ENCODE assay signal across 17 mouse cellular contexts in the genomic region with DNA sequence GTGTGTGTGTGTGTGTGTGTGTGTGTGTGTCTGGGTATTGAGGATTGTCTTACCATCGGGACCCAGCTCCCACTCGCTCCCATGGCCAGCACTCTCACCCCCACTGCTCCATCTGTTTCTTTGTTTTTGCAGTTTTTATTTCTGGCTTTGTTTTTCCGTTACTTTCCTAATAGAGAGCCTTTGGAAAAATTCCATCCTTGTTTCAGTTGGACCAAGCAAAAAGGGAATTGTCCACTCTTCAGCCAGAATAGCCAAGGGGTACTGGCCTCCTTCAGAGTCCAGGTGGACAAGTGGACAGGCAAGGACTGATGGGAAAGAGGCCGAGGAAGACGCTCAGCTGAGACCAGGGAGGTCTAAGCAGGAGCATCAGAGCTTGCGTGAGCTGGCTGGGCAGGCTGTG. TPM values are rescaled to one million over a fixed set of nuclear protein-coding genes. Genes with fewer than 3 reads are reported as not detected.
DNase-seq lines count a peak whose midpoint lies in the region; ATAC-seq and TF ChIP-seq lines count a peak whose summit lies in the region.
"Had no signal": no experiment of that assay in that cellular context is flagged by ENCODE, and none has a peak within 500 bp of the region (broad histone marks: within the 10 kb centered on the region; RNA-seq: fewer than 3 reads in every experiment).

No protein-coding gene starts in this region.

- H3K27me3 ChIP-seq in forebrain, embryonic 14.5 days (replicated peaks; ENCODE audit: control insufficient read depth, insufficient read depth, low read length) = no peaks in the 10 kb centered on the region
- H3K27me3 ChIP-seq in forebrain, embryonic 13.5 days = no peaks in the 10 kb centered on the region
- no peaks in the 10 kb centered on the region for H3K27me3 ChIP-seq in lung, embryonic 16.5 days (ENCODE audit: control insufficient read depth, insufficient read depth, low read depth, low read length)
- no peaks in the 10 kb centered on the region for H3K27me3 ChIP-seq in hindbrain, postnatal 0 days (ENCODE audit: insufficient read depth, low read length)
- H3K27me3 ChIP-seq: heart, embryonic 12.5 days had no signal

- peaks cover 21% of the 10 kb centered on the region for H3K4me1 ChIP-seq in forebrain, embryonic 14.5 days (ENCODE audit: control insufficient read depth, insufficient read depth, low read length)
- H3K4me1 ChIP-seq in forebrain, embryonic 13.5 days = peaks cover 50% of the 10 kb centered on the region
- H3K4me1 ChIP-seq in lung, embryonic 16.5 days (replicated peaks; ENCODE audit: control insufficient read depth, insufficient read depth, low read length) = peaks cover 19% of the 10 kb centered on the region
- H3K4me1 ChIP-seq in cortical plate, adult 2 months (ENCODE audit: control insufficient read depth, insufficient read depth, low read length) = peaks cover 7% of the 10 kb centered on the region
- peaks cover 2% of the 10 kb centered on the region; the same call in 1 of the 2 replicates for H3K4me1 ChIP-seq in hindbrain, postnatal 0 days (ENCODE audit: insufficient read depth, low read length)

- H3K9me3 ChIP-seq in forebrain, embryonic 14.5 days (replicated peaks; ENCODE audit: control insufficient read depth, low read length) = no peaks in the 10 kb centered on the region
- H3K9me3 ChIP-seq in forebrain, embryonic 13.5 days (replicated peaks) = no peaks in the 10 kb centered on the region
- no peaks in the 10 kb centered on the region for H3K9me3 ChIP-seq in lung, embryonic 16.5 days (ENCODE audit: control insufficient read depth, low read length)
- no peaks in the 10 kb centered on the region for H3K9me3 ChIP-seq in hindbrain, postnatal 0 days (ENCODE audit: low read length)
- H3K9me3 ChIP-seq: heart, embryonic 12.5 days had no signal

- peak overlapping the region; percentile 41; the same call in 1 of the 2 replicates for H3K27ac ChIP-seq in forebrain, embryonic 14.5 days (ENCODE audit: low read depth, low read length)
- H3K27ac ChIP-seq in forebrain, embryonic 13.5 days = no peak overlapping the region; the same call in 1 of the 2 replicates
- 0 out of 2 replicates have a peak overlapping the region, but pooled peaks have one; percentile 29 for H3K27ac ChIP-seq in lung, embryonic 16.5 days (ENCODE audit: low read length)
- H3K27ac ChIP-seq in cortical plate, adult 2 months (ENCODE audit: insufficient read depth, low read length) = peak overlapping the region; percentile 5; the same call in 1 of the 2 replicates
- peak overlapping the region; percentile 73 for H3K27ac ChIP-seq in hindbrain, postnatal 0 days
- H3K27ac ChIP-seq: macrophage had no signal

- no peak overlapping the region for H3K4me2 ChIP-seq in forebrain, embryonic 14.5 days (ENCODE audit: low read length)
- H3K4me2 ChIP-seq in forebrain, embryonic 13.5 days = no peak overlapping the region
- H3K4me2 ChIP-seq in lung, embryonic 16.5 days (ENCODE audit: low read depth, low read length) = no peak overlapping the region
- H3K4me2 ChIP-seq in hindbrain, postnatal 0 days (ENCODE audit: low read depth, low read length) = no peak overlapping the region
- H3K4me2 ChIP-seq: heart, embryonic 12.5 days had no signal

- no peak overlapping the region for H3K9ac ChIP-seq in forebrain, embryonic 14.5 days (ENCODE audit: low read length)
- no peak overlapping the region for H3K9ac ChIP-seq in forebrain, embryonic 13.5 days
- no peak overlapping the region for H3K9ac ChIP-seq in lung, embryonic 16.5 days (ENCODE audit: low read length)
- no peak overlapping the region for H3K9ac ChIP-seq in hindbrain, postnatal 0 days (replicated peaks; ENCODE audit: low read length)
- H3K9ac ChIP-seq: heart, embryonic 12.5 days had no signal

- 67% methylated on average over 6 of the region's 6 CpGs for WGBS in forebrain, embryonic 14.5 days
- WGBS in forebrain, embryonic 13.5 days = 67% methylated on average over 6 of the region's 6 CpGs
- WGBS in lung, embryonic 16.5 days = 65% methylated on average over 6 of the region's 6 CpGs
- WGBS in hindbrain, postnatal 0 days = 50% methylated on average over 6 of the region's 6 CpGs

- ATAC-seq in forebrain, embryonic 14.5 days = no peak
- ATAC-seq in forebrain, embryonic 13.5 days = no peak
- no peak for ATAC-seq in lung, embryonic 16.5 days (ENCODE audit: low read depth)
- no peak for ATAC-seq in hindbrain, postnatal 0 days

- H3K4me3 ChIP-seq in forebrain, embryonic 14.5 days (ENCODE audit: low read depth, low read length) = no peak overlapping the region
- no peak overlapping the region for H3K4me3 ChIP-seq in forebrain, embryonic 13.5 days
- no peak overlapping the region for H3K4me3 ChIP-seq in lung, embryonic 16.5 days (ENCODE audit: low read length)
- H3K4me3 ChIP-seq in cortical plate, adult 2 months (ENCODE audit: insufficient read depth, low read length) = no peak overlapping the region
- H3K4me3 ChIP-seq in hindbrain, postnatal 0 days (ENCODE audit: low read length) = no peak overlapping the region
- H3K4me3 ChIP-seq: heart, embryonic 12.5 days; myocyte had no signal

- TF ChIP-seq CTCF in cortical plate, adult 2 months (IDR thresholded peaks at IDR 0.05; ENCODE audit: extremely low read depth, insufficient read depth, low read length) = no peak
- TF ChIP-seq CTCF in hindbrain, postnatal 0 days (IDR thresholded peaks at IDR 0.05; ENCODE audit: low read depth) = no peak

- no peaks in the 10 kb centered on the region for H3K36me3 ChIP-seq in forebrain, embryonic 14.5 days (ENCODE audit: control insufficient read depth, insufficient read depth, low read length)
- no peaks in the 10 kb centered on the region for H3K36me3 ChIP-seq in forebrain, embryonic 13.5 days (ENCODE audit: poor library complexity, severe bottlenecking)
- no peaks in the 10 kb centered on the region for H3K36me3 ChIP-seq in lung, embryonic 16.5 days (ENCODE audit: control insufficient read depth, insufficient read depth, low read length)
- H3K36me3 ChIP-seq in hindbrain, postnatal 0 days (ENCODE audit: insufficient read depth, low read length) = no peaks in the 10 kb centered on the region
- H3K36me3 ChIP-seq: heart, embryonic 12.5 days had no signal

- no peak for DNase-seq in forebrain, embryonic 14.5 days (ENCODE audit: low spot score)
- DNase-seq in lung, postnatal 14 days = no peak
- DNase-seq in hindbrain, postnatal 0 days (ENCODE audit: low spot score) = no peak
- no peak for DNase-seq in adrenal gland, adult 18-20 months (ENCODE audit: low spot score in 2 of 2)
- no peak for DNase-seq in urinary bladder, postnatal 36 days (ENCODE audit: low spot score in 2 of 2)
- DNase-seq: gastrocnemius, postnatal 25 days; layer of hippocampus, adult 9-11 months had no signal

- TF ChIP-seq POLR2A in cortical plate, adult 2 months (IDR thresholded peaks at IDR 0.05; ENCODE audit: extremely low read depth, insufficient read depth, low read length) = no peak

RNA-seq across cellular contexts. Expression of gene Atp1a2, which starts 9.0 kb away (rescaled TPM):
- polyA plus RNA-seq in forebrain, embryonic 14.5 days (2014; fragmentation: Nextera tagmentation; extraction: Ambion mirVana) = 12.9 and 19.8 TPM in 2 replicates
- polyA plus RNA-seq in forebrain, embryonic 13.5 days (2015; fragmentation: Nextera tagmentation; extraction: Ambion mirVana) = 17.6 and 17.8 TPM in 2 replicates
- 6.2 and 6.7 TPM in 2 replicates for polyA plus RNA-seq in lung, embryonic 16.5 days (2015; fragmentation: Nextera tagmentation; extraction: Ambion mirVana)
- polyA plus RNA-seq in cortical plate, adult 2 months (2012; rRNA removed) = 534 and 567 TPM in 2 replicates
- total RNA-seq in hindbrain, postnatal 0 days (2014; rRNA removed) = 546 and 572 TPM in 2 replicates
- 119 and 123 TPM in 2 replicates for polyA plus RNA-seq in hindbrain, postnatal 0 days (2015; fragmentation: Nextera tagmentation; extraction: Ambion mirVana)
- 100 to 1,000 TPM; 128 to 221 TPM for total RNA-seq in adrenal gland, adult 18-20 months (2021)
- total RNA-seq: common myeloid progenitor, adult 5-6 weeks had no signal
- polyA plus RNA-seq: macrophage had no signal

RNA-seq across cellular contexts. Expression of gene Kcnj9, which starts 22.2 kb away (rescaled TPM):
- 1.3 and 1.5 TPM in 2 replicates for polyA plus RNA-seq in forebrain, embryonic 14.5 days (2014; fragmentation: Nextera tagmentation; extraction: Ambion mirVana)
- polyA plus RNA-seq in forebrain, embryonic 13.5 days (2015; fragmentation: Nextera tagmentation; extraction: Ambion mirVana) = 1.8 and 3.0 TPM in 2 replicates
- polyA plus RNA-seq in lung, embryonic 16.5 days (2015; fragmentation: Nextera tagmentation; extraction: Ambion mirVana) = not detected in 2 replicates
- 169 and 180 TPM in 2 replicates for polyA plus RNA-seq in cortical plate, adult 2 months (2012; rRNA removed)
- 8.0 and 9.8 TPM in 2 replicates for total RNA-seq in hindbrain, postnatal 0 days (2014; rRNA removed)
- 3.6 and 4.2 TPM in 2 replicates for polyA plus RNA-seq in hindbrain, postnatal 0 days (2015; fragmentation: Nextera tagmentation; extraction: Ambion mirVana)
- total RNA-seq in adrenal gland, adult 18-20 months (2021) = under 1 TPM in 1 of 2 experiments, not detected in 1; 0.22 TPM
- total RNA-seq: common myeloid progenitor, adult 5-6 weeks; gastrocnemius, postnatal 25 days had no signal
- polyA plus RNA-seq: heart, embryonic 12.5 days; kidney, embryonic 16.5 days; limb, embryonic 11.5 days; small intestine, adult 2 months had no signal

RNA-seq across cellular contexts. Expression of gene Kcnj10, which starts 34.1 kb away (rescaled TPM):
- polyA plus RNA-seq in forebrain, embryonic 14.5 days (2014; fragmentation: Nextera tagmentation; extraction: Ambion mirVana) = 1.5 and 1.6 TPM in 2 replicates
- 1.2 and 1.5 TPM in 2 replicates for polyA plus RNA-seq in forebrain, embryonic 13.5 days (2015; fragmentation: Nextera tagmentation; extraction: Ambion mirVana)
- polyA plus RNA-seq in lung, embryonic 16.5 days (2015; fragmentation: Nextera tagmentation; extraction: Ambion mirVana) = 0.15 and 0.20 TPM in 2 replicates
- 96.8 and 102 TPM in 2 replicates for polyA plus RNA-seq in cortical plate, adult 2 months (2012; rRNA removed)
- total RNA-seq in hindbrain, postnatal 0 days (2014; rRNA removed) = 8.6 and 10.0 TPM in 2 replicates
- polyA plus RNA-seq in hindbrain, postnatal 0 days (2015; fragmentation: Nextera tagmentation; extraction: Ambion mirVana) = 5.4 and 5.6 TPM in 2 replicates
- total RNA-seq in adrenal gland, adult 18-20 months (2021) = 1 to 10 TPM; 1.3 to 1.5 TPM
- polyA plus RNA-seq: heart, embryonic 12.5 days; myocyte had no signal

RNA-seq across cellular contexts. Expression of gene Igsf8, which starts 45.4 kb away (rescaled TPM):
- polyA plus RNA-seq in forebrain, embryonic 14.5 days (2014; fragmentation: Nextera tagmentation; extraction: Ambion mirVana) = 132 and 147 TPM in 2 replicates
- 164 and 169 TPM in 2 replicates for polyA plus RNA-seq in forebrain, embryonic 13.5 days (2015; fragmentation: Nextera tagmentation; extraction: Ambion mirVana)
- polyA plus RNA-seq in lung, embryonic 16.5 days (2015; fragmentation: Nextera tagmentation; extraction: Ambion mirVana) = 42.5 and 46.0 TPM in 2 replicates
- 318 and 326 TPM in 2 replicates for polyA plus RNA-seq in cortical plate, adult 2 months (2012; rRNA removed)
- 136 and 150 TPM in 2 replicates for total RNA-seq in hindbrain, postnatal 0 days (2014; rRNA removed)
- 90.2 and 90.8 TPM in 2 replicates for polyA plus RNA-seq in hindbrain, postnatal 0 days (2015; fragmentation: Nextera tagmentation; extraction: Ambion mirVana)
- 10 to 100 TPM; 20.8 to 27.8 TPM for total RNA-seq in adrenal gland, adult 18-20 months (2021)

RNA-seq across cellular contexts. Expression of gene Atp1a4, which starts 48.7 kb away (rescaled TPM):
- polyA plus RNA-seq in forebrain, embryonic 14.5 days (2014; fragmentation: Nextera tagmentation; extraction: Ambion mirVana) = 0.08 and 0.12 TPM in 2 replicates
- polyA plus RNA-seq in forebrain, embryonic 13.5 days (2015; fragmentation: Nextera tagmentation; extraction: Ambion mirVana) = 0.10 TPM in 1 of 2 replicates, not detected in the other
- not detected in 2 replicates for polyA plus RNA-seq in lung, embryonic 16.5 days (2015; fragmentation: Nextera tagmentation; extraction: Ambion mirVana)
- not detected in 2 replicates for polyA plus RNA-seq in cortical plate, adult 2 months (2012; rRNA removed)
- total RNA-seq in hindbrain, postnatal 0 days (2014; rRNA removed) = 0.10 TPM in 1 of 2 replicates, not detected in the other
- polyA plus RNA-seq in hindbrain, postnatal 0 days (2015; fragmentation: Nextera tagmentation; extraction: Ambion mirVana) = 0.05 TPM in 1 of 2 replicates, not detected in the other
- total RNA-seq in adrenal gland, adult 18-20 months (2021) = 1 to 10 TPM in 1 of 2 experiments, under 1 TPM in 1; 0.42 to 3.7 TPM
- total RNA-seq: common myeloid progenitor, adult 5-6 weeks had no signal
- polyA plus RNA-seq: kidney, embryonic 16.5 days; limb, embryonic 11.5 days; macrophage; small intestine, adult 2 months had no signal

Comparison
In these comparisons a context has a peak if more than half of its experiments do, and no peak if none do; other contexts are left out.
1. RNA of gene Kcnj9, which starts 22.2 kb away (polyA plus RNA-seq): 169 to 180 TPM in cortical plate, adult 2 months; 3.6 to 4.2 TPM in hindbrain, postnatal 0 days, 1.8 to 3.0 TPM in forebrain, embryonic 13.5 days, 1.3 to 1.5 TPM in forebrain, embryonic 14.5 days and not detected in lung, embryonic 16.5 days; every median in the first group is over 10 times any median in the second.
2. RNA of gene Kcnj10, which starts 34.1 kb away (polyA plus RNA-seq): 96.8 to 102 TPM in cortical plate, adult 2 months; 5.4 to 5.6 TPM in hindbrain, postnatal 0 days, 1.5 to 1.6 TPM in forebrain, embryonic 14.5 days, 1.2 to 1.5 TPM in forebrain, embryonic 13.5 days and 0.15 to 0.20 TPM in lung, embryonic 16.5 days; every median in the first group is over 10 times any median in the second.